Mouse (Mus musculus) adrenal gland, adult (tissue): ENCODE results near the gene Jak2.
A peak's percentile ranks its signal among the peaks of the same experiment; 100 is the strongest.

Experiments used
- DNase-seq, 2 experiments: peaks; one replicate each; pipeline ENCODE4 v3.0.0; 2022 to 2023; ENCODE audit warnings: low spot score in 1 of 2; ENCODE audit not compliant: inconsistent age in 2 of 2

The Jak2 gene

DNA sequence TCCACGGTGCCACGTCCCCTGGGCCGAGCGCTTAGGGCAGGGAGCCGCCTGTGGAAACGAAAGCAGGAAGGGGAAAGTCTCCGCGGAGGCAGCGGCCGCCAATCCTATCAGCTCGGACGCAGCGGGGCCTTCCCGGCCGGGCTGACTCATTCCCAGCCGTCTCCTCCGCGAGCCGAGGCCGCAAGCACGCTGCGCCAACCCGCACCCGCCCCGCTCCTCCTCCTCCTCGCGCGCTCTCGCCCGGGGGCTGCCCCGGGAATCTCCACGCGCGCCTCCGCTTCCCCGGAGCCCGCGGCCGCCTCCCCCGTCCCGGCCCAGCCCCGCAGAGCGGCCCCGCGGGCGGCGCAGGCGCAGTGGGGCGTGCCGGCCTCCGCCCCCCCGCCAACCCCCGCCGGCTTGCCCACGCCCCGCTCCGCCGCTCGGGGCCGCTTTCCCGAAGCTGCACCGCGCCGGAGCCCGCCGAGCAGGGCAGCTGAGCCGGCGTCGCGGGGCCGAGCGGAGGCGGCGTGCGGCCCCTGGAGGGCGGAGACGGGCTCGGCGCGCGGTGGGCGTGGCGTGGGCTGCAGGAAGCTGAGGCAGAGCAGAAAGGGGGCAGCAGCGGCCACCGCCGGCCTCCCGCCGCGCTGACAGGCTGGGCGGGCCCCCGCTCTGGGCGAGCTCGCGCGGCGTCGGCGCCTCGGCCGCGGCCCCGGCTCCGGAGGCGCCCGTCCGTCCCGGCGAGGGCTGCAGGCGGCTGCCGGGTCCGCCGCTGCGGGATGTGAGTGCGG is at the start of gene Jak2:
TSS of gene Jak2 (plus strand) at position 638 of the 767 bp plus-strand sequence.
- peak; percentile 97 for DNase-seq

DNA sequence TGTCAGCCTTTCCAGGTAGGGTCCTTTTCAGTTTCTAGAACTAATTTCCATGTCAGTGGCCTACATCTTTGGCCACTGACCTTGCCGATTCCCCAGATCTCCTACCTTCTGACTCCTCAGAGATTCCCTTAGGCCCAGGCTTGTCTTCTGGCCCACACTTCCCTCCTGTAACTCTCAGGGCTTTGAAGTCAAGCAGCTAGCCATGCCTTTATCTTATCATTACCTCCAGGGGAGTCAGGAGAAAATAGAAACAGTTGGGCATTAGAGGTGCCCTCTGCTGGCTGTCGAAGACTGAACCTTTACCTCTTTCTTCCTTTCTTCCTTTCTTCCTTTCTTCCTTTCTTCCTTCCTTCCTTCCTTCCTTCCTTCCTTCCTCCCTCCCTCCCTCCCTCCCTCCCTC is 48.3 kb upstream of the Jak2 start:
- peak in 1 of 2 experiments; percentile 30 for DNase-seq

DNA sequence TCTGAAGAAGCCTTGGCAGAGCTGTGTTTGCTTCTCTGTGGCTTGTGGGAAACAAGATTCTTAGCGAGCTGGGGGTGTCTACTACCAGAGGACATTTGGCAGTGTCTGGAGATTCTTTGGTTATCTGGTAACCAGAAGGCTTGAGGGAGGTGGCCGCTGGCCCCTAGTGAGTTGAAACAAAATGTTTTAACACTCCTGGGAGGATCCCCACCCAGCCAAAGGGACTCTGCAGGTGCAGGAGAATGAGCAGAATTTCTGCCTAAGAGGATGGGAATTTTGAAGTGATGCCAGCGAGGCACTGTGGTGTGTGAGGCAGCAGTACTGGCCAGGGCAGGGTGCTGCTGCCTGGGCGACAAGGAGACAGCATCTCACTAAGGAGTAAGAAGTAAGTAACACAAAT is 47.0 kb upstream of the Jak2 start:
- no peak for DNase-seq

DNA sequence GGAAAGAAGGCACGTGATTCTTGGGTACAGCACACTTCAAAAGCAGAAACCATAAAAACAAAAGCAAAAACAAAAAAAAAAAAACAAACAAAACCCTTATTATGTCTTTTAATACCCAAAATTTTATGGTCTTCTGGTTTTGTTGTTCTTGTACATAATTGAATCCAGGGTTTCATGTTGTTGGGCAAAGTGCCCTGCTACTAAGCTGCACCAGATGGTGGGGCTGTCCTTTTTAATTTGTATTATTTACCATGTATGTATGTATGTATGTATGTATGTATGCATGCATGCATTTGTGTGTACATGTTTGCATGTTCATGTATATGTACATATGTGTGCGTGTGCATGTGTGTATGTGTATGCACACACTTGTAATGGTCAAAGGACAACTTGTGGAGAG is 46.4 kb upstream of the Jak2 start:
- no peak for DNase-seq

DNA sequence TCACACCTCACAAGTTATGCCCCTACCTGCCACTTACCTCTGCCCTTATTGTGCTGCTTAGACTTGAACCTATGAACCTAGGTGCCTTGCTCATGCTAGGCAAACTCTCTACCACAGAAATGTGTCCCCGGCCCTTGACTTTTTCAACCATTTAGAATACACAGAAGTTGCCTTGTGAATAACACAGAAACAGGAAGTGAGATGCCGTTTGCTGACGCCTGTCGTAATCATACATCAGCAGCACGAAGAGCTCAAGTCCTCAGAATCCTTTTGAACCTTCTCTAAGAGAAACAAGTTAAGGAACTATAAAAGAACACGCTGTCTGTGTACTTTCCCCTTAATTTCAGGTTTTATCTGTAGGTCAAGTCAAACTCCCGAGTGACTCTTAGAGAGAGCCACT is 41.7 kb upstream of the Jak2 start:
- no peak for DNase-seq

DNA sequence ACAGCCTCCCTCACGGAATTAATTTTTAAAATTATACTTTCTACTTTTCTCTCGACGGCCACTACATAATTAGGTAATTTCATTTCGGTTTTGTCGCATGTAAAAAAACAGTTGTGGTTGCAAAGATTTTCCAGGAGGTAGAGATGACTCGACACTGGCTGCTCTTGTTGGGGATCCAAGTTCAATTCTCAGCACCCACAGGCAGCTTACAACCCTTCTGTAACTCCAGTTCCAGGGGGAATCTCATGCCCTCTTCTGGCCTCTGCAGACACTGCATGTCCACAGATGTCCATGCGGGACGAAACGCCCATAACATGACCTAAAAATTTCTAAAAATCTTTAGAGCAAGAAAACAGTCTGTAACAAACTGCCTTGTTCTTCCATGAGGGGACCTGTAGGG is 41.3 kb upstream of the Jak2 start:
- no peak for DNase-seq

DNA sequence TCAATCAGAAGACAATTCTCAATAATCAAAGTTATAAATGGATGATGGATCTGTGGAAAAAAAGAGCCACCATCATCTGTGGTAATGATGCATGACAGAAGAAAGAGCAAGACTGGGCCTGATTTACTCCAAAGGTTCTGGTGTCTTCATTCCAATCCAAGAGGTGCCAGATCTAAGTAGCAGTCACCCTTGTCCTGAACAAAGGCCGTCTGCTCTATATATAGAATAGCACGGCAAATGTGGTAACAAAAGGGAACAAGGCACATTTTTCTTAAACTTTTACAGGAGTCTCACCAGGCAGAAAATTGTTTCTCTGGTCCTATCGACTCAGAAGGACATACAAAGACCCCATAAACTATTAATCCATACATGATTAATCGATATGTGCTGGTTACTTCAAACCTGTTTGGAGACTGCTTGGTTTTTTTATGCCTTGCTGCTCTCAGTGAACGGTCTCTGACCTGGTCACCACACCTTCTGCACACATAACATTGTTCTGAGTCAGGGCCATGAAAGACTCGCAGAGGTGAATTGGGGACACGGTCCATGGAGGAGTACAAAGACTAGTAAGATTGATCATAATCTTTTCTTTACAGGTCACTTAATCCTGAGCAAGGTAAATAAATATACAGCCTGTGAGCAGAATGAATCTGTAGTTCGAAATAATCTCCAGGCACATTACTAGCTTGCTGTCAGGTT is 35.7 kb upstream of the Jak2 start:
- DNase-seq = no peak

DNA sequence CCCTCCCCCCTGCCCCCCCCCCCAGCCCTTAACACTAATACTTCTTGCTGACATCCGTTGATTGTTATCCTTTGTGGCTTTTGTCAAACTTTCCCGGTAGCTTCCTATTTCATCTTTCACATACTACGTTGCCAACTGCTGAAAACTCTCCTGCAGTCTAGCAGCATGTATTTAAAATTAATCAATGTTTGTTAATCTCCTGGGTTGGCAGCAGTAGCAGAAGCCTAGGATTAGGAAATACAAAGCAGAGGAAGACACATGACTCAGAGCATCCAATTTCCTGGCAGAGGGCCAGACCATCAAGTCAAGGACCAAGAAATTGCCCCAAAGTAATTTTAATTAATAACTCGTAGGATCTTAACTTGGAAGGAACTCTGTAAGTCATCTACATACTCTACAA is 29.8 kb upstream of the Jak2 start:
- peak in 1 of 2 experiments; percentile 64 for DNase-seq

DNA sequence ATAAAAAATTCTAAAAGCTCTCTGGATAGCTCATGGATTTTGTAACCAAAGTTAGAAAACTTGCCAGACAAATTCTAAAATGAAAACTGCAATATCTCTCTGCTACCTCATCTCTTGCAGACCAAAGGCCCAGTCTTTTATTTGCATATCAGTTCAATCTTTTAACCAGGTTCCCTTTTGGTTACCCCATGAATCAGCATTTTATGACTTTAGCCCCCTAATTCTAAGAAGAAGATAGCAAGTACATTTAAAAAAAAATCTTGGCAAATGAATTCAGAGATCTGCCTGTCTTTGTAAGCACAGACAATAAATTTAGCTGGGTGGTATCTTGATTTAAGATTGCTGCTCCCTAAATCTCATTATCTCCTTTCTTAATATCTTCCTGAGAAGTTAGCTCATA is 26.7 kb upstream of the Jak2 start:
- no peak for DNase-seq

DNA sequence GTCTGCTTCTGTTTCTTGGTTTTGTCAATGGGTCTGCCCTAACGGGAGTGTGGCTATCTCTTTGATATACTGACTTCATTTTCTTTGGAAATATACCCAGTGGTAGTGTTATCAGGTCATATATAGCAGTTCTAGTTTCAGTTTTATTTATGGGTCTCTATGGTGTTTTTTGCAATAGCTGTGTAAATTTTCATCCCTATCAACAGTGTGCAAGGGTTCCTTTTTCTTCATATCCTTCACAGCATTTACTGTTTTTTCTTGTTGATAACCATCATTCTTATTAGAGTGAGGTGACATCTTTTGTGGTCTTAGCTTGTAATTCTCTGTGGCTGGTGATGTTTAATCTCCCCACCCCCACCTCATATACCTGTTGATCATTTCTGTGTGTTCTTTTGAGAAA is 24.6 kb upstream of the Jak2 start:
- no peak for DNase-seq

DNA sequence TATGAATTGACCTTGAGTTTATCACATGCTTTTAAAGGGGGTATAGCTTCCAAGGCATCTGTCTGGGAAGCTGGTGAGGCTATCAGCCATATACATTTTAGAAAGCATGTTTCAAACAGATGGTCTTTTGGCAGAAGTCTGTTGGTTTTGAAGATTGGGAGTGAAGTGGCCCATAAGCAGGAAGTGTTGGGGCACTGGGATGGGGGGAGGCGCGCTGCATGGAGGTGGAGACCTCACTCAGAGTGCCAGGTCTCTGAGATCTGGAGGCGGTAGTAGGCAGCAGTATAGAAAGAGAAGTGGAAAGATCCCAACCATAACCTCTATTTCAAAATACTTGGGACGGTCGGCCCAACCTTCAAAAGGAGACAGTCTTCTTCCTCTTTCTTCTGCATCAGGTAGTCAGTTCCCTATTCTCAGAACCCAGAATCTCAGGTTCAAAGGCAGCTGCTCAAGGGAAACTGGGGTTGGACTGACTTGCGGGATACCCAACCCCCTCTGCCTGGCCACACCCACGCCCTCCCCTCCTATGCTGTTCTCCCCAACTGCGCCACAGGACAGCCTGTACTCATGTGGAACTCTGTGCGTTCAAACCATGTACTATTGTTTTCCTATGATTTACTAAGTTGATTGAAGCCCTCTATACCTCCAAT is 23.6 kb upstream of the Jak2 start:
- no peak for DNase-seq

DNA sequence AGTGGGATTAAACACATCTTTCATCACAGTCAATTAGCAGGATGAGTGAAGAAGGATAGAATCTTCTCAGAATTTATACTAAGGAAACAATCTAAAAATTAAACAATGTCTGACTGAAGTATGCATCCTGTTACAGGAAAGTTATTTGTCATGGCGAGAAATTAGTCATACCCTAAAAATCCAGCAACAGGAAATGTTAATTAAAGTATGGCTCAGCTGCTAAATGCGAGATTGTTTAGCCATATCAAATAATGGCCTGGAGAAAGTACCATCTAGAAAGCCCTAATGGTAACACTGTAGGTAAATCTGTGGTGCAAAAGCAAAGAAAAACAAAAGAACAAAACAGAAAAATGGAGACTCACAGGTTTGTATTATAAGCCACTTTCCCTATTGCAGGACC is 22.6 kb upstream of the Jak2 start:
- no peak for DNase-seq

DNA sequence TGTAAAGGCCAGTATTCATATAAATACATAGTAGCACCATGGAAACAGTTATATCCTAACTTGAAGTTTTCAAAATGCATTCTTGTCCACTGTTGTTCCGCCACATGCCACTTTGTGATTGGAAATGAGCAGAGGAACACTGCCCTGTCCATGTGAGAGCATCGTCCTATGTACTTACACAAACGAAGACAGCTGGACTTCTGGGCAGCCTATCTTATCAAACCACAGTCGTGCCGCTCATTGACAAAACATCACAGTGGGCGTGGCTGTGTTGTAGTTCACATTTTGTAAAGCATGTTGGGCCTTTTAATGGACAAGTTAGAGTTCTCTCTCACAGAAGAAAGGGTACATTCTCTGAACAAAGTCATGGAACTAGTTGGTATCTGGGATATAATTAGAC is 18.9 kb upstream of the Jak2 start:
- no peak for DNase-seq

DNA sequence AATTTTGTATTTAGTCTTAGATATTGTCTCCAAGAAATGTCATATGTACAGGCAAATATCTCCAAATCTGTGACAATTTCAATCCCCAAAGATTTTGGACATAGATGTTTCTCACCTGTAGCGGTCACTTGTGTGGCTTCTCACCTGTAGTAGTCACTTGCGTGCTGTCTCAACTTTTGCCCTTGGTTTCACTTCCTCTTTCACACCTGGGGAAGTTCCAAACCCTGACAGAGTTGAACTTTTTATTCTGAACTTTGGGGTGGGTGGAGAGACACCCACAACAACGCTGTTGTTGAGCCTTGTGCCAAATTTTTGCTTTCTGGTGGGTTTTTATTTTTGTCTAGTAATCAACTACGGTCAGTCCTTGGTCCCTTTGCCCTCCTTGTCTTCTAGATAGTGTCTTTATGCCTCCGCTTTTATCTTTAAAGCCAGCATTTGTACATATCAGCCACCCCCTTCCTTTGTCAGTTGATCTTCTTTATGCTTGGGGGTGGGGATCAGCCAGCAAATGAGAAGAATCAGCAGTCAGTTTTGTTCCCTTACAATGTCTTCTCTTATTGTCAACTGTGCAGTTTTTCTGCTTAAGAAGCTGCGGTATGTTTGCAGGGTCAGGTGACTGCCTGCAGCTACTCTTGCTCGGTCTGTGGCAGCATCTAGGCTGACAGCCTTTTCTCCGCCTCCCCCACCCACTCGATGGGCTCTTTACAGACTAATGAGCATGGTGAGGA is 14.8 kb upstream of the Jak2 start:
- DNase-seq = no peak

DNA sequence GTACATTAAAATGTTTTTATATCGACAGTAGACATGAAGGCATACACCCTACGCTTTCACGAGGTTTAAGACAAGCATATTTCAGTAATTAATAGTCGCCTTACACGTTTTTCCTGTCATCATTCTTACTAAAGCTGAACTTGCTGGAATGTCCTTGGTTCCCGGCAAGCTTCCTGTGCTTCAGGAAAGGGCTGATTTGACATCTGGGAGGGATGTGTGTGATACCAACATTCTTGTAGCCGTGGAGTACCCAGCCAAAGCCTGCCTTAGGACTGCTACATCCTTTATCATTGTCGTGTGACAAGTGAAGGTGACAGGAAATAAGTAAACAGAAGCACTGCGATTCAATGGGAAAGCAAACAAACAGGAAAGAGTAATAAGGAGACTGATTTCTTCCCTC is 13.5 kb upstream of the Jak2 start:
- DNase-seq = peak in 1 of 2 experiments; percentile 29

DNA sequence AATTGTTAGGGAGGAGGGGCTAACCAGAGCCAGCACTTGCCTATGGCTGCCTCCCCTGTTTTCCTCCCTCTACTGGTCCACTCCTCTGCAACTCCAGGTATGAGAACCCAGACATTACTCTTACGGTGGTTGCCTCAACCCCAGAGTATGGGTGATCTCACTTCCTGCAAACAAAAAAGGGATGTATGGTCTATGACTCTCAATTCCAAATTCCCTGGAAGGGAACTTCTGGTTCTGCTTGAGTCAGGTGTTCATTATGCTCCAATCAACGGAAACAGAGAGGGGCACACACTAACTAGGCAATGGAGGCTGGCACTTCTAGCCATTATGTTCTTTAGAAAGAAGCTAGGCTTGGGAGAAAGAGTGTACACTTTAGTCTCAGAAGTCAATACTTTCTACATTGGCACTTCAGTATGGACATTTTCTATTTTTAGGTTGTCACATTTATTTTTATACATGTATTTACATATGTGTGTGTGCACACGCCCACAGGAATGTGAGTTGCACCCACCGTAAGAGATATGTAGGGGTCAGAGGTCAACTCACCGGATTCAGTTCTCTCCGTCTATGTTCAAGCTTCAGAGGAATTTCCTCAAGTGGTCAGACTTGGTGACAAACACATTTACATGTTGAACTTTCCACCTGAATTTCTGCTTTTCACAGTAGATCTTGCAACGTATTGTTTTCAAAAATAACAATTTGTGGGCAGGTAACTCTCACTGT is 12.0 kb upstream of the Jak2 start:
- no peak for DNase-seq

DNA sequence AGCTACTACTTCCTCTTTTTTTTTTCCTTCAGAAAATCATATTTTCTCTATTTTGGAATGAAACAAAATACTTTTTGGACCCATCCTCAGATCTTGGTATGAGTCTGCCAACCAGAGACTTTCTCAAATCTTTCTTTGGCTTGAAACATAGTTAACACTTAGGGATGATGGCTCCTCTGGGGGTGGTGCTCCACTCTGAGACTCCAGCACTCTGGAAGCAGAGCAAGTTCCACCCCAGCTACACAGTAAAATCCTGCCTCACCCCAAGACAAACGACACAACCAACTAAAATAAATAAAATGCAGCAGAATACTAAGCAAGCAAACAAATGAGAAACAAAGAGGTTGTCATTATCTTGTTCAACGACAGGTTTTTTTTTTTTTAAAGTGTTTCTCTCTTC is 11.0 kb upstream of the Jak2 start:
- DNase-seq = no peak

DNA sequence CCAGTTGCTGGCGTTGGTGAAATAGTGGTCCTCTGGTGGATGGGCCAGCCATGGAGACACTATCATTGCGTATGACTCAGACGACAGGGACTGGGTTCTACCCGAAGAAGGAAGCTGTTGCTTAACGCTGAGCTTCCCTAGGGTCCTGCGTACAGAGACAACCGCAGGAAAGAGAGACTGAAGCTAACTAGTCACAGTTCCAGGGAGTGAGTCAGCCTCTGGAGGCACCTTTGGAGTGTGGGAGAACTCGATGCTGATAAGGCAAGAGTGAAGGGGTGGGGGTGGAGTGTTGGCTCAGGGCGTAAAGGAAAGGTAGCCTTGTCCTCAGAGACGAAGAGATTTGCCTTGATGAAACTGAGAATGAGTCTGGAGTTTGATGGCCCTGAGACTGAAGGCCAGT is 10.0 kb upstream of the Jak2 start:
- DNase-seq = peak in 1 of 2 experiments; percentile 34

DNA sequence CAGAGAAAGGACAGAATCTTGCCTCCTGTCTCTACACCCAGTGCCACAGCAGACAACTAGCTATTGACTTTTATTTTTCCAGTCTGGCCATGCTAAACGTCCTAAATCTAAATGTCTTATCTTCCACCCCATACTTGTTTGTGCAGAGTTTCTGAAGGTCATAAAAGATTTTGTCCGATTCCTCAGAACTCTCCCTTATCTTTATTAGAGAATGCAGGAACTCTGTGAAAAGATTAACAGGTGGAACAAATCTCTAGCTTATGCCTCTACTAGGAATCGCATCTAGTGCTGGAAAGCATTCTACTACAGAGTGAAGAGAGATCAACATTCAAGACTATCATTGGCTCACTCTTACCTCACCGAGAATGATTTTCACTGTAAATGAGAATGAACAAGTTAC is 1.7 kb upstream of the Jak2 start:
- DNase-seq = peak in 1 of 2 experiments; percentile 40

DNA sequence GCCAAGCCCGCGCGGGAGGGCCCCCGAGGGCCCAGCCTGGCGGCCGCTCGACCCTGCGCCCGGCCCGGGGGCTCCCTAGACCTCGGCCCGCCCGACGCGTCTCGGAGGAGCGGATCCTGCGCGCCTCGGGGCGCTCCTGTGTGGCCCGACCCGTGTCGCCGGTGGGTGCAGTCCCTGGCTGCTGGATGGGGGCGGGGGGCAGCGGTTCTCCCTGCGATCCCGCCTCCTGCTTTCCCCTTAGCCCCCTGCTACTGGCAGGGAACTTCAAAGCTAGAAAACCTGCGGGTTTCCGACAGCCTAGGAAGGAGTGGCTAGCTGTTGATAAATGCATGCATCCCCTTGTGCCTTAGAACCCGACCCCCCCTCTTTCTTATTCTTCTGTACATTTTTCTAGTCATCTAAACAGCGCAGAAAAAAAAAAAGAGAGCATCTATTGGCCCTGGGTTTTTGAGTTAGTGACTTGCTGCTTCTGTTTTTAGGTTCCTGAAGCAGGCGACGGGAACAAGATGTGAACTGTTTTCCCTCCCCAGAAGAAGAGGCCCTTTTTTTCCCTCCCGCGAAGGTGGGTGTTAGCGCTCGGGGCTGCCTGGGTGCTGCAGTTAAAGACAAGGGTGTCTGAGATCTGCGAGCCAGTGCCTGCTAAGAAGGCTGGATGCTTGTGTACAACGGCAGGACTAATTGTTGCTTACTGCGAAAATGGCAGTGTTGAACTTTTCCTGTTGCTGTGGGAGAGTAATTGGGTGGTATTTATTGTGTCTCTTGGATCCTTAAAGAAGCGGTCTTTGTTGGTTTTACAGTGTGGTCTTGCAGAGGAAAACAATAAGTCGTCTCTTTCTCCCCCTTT is 552 bp downstream of the Jak2 start:
- peak; percentile 42 to 80 for DNase-seq
